Mouse (Mus musculus) lung, postnatal 0 days (tissue): ENCODE results near the gene Spock1. TPM values are rescaled to one million over a fixed set of nuclear protein-coding genes. Genes with fewer than 3 reads are reported as not detected.

Experiments
- ATAC-seq: fragments of 200-750 bp; cut with Nextera tagmentation; 2 replicates; pipeline ENCODE4 v1.8.0; 2017; ENCODE audit warnings: moderate library complexity
- DNase-seq: peaks from one replicate; pipeline ENCODE4 v3.0.0-alpha.2; 2016; ENCODE audit warnings: low spot score
- H3K27ac ChIP-seq: fragments of 300-500 bp; sonication (generic); 2 replicates; pipeline ENCODE4 v1.5.1; 2014; ENCODE audit warnings: antibody characterized with exemption, mild to moderate bottlenecking, low read length, mixed read lengths
- H3K27me3 ChIP-seq: fragments of 300-500 bp; sonication (generic); replicated peaks from 2 replicates; pipeline ENCODE4 v1.6.1; 2014; ENCODE audit warnings: low read length, mixed read lengths; ENCODE audit not compliant: insufficient read depth
- H3K36me3 ChIP-seq: fragments of 300-500 bp; sonication (generic); 2 replicates; pipeline ENCODE4 v1.6.1; 2014; ENCODE audit warnings: low read length, mixed read lengths; ENCODE audit not compliant: insufficient read depth
- H3K4me1 ChIP-seq: fragments of 300-500 bp; sonication (generic); 2 replicates; pipeline ENCODE4 v1.6.1; 2014; ENCODE audit warnings: antibody characterized with exemption, low read depth, low read length, mixed read lengths; ENCODE audit not compliant: insufficient read depth
- H3K4me2 ChIP-seq: fragments of 300-500 bp; sonication (generic); replicated peaks from 2 replicates; pipeline ENCODE4 v1.6.1; 2014; ENCODE audit warnings: low read depth, mild to moderate bottlenecking, low read length, moderate library complexity, mixed read lengths
- H3K4me3 ChIP-seq: fragments of 300-500 bp; sonication (generic); 2 replicates; pipeline ENCODE4 v1.5.1; 2014; ENCODE audit warnings: low read depth, low read length
- H3K9ac ChIP-seq: fragments of 300-500 bp; sonication (generic); replicated peaks from 2 replicates; pipeline ENCODE4 v1.6.1; 2014; ENCODE audit warnings: low read depth, mild to moderate bottlenecking
- H3K9me3 ChIP-seq: fragments of 300-500 bp; sonication (generic); 2 replicates; pipeline ENCODE4 v1.6.1; 2016; ENCODE audit warnings: low read length, mixed read lengths
- CTCF ChIP-seq: IDR thresholded peaks from 2 replicates; pipeline ENCODE4 v1.5.1; 2016; ENCODE audit warnings: antibody characterized with exemption, mild to moderate bottlenecking
- EP300 ChIP-seq: IDR thresholded peaks from 2 replicates; pipeline ENCODE4 v1.6.1; 2016; ENCODE audit warnings: antibody characterized with exemption, mild to moderate bottlenecking, control low read depth
- WGBS: fragments of 180-500 bp; shearing (Covaris S2); extraction: QIAGEN DNeasy Blood & Tissue Kit; methylation state at CpG from one replicate; pipeline ENCODE4 v1.1.7; 2014; 5-methylcytosine and 5-hydroxymethylcytosine counted together
- polyA plus RNA-seq: library from polyadenylated mRNA; unstranded; fragments of >200 nt; fragmentation: Nextera tagmentation; extraction: Ambion mirVana; gene quantifications from 2 replicates; pipeline ENCODE4 v1.2.1, GENCODE M21; 2015

Spock1 gene
- polyA plus RNA-seq, 1 experiment from 2014 or later: 0.45 TPM

- ATAC-seq: no peak
- H3K4me1 ChIP-seq: no peaks in the 10 kb centered on the region
- H3K4me3 ChIP-seq: no peak overlapping the region
- H3K36me3 ChIP-seq: no peaks in the 10 kb centered on the region
- WGBS: 55% methylated on average over 8 of the region's 8 CpGs
- no peak for TF ChIP-seq EP300
- TF ChIP-seq CTCF: no peak
- no peaks in the 10 kb centered on the region for H3K9me3 ChIP-seq
- DNase-seq: no peak
- no peak overlapping the region for H3K27ac ChIP-seq
- H3K9ac ChIP-seq: no peak overlapping the region
- no peak overlapping the region for H3K4me2 ChIP-seq
- no peaks in the 10 kb centered on the region for H3K27me3 ChIP-seq
Measured at GRCm38 (mm10) chr13:57536988-57537547, 371.1 kb downstream of the Spock1 start.

GRCm38 (mm10) chr13:57534325-57534724 is 373.8 kb downstream of the Spock1 start:
- no peak overlapping the region for H3K9ac ChIP-seq
- no peaks in the 10 kb centered on the region for H3K27me3 ChIP-seq
- no peak for TF ChIP-seq EP300
- TF ChIP-seq CTCF: no peak
- DNase-seq: no peak
- ATAC-seq: no peak
- no peak overlapping the region for H3K4me3 ChIP-seq
- no peak overlapping the region for H3K27ac ChIP-seq
- H3K9me3 ChIP-seq: no peaks in the 10 kb centered on the region
- 63% methylated on average over 7 of the region's 7 CpGs for WGBS
- no peak overlapping the region for H3K4me2 ChIP-seq
- no peaks in the 10 kb centered on the region for H3K36me3 ChIP-seq
- no peaks in the 10 kb centered on the region for H3K4me1 ChIP-seq

GRCm38 (mm10) chr13:57525946-57526345 is 382.2 kb downstream of the Spock1 start:
- DNase-seq: no peak
- Histone ChIP-seq H3K27me3 (no peaks in the 10 kb centered on the region), H3K4me3 (no peak overlapping the region), H3K36me3 (no peaks in the 10 kb centered on the region), H3K4me1 (no peaks in the 10 kb centered on the region), H3K4me2 (no peak overlapping the region), H3K9me3 (no peaks in the 10 kb centered on the region), H3K27ac (no peak overlapping the region), H3K9ac (no peak overlapping the region)
- ATAC-seq: no peak
- TF ChIP-seq EP300 (no peak), CTCF (no peak)

GRCm38 (mm10) chr13:57524546-57524945 is 383.6 kb downstream of the Spock1 start:
- H3K4me3 ChIP-seq: no peak overlapping the region
- no peak overlapping the region for H3K27ac ChIP-seq
- H3K36me3 ChIP-seq: no peaks in the 10 kb centered on the region
- no peak for ATAC-seq
- no peaks in the 10 kb centered on the region for H3K4me1 ChIP-seq
- H3K9me3 ChIP-seq: no peaks in the 10 kb centered on the region
- H3K27me3 ChIP-seq: no peaks in the 10 kb centered on the region
- no peak overlapping the region for H3K4me2 ChIP-seq
- H3K9ac ChIP-seq: no peak overlapping the region
- WGBS: 43% methylated on average over 3 of the region's 3 CpGs
- TF ChIP-seq CTCF (no peak), EP300 (no peak)
- DNase-seq: no peak

GRCm38 (mm10) chr13:57523366-57523765 is 384.8 kb downstream of the Spock1 start:
- Histone ChIP-seq H3K4me2 (no peak overlapping the region), H3K27ac (no peak overlapping the region), H3K36me3 (no peaks in the 10 kb centered on the region), H3K27me3 (no peaks in the 10 kb centered on the region), H3K9ac (no peak overlapping the region), H3K4me1 (no peaks in the 10 kb centered on the region), H3K4me3 (no peak overlapping the region), H3K9me3 (no peaks in the 10 kb centered on the region)
- DNase-seq: no peak
- 67% methylated on average over 5 of the region's 5 CpGs for WGBS
- TF ChIP-seq CTCF (no peak), EP300 (no peak)
- no peak for ATAC-seq

GRCm38 (mm10) chr13:57522319-57522718 is 385.8 kb downstream of the Spock1 start:
- no peak for TF ChIP-seq EP300
- TF ChIP-seq CTCF: no peak
- Histone ChIP-seq H3K9me3 (no peaks in the 10 kb centered on the region), H3K9ac (no peak overlapping the region), H3K27ac (no peak overlapping the region), H3K4me3 (no peak overlapping the region), H3K27me3 (no peaks in the 10 kb centered on the region), H3K4me2 (no peak overlapping the region), H3K4me1 (no peaks in the 10 kb centered on the region), H3K36me3 (no peaks in the 10 kb centered on the region)
- WGBS: 64% methylated on average over 4 of the region's 4 CpGs
- ATAC-seq (no peak), DNase-seq (no peak)

- H3K27me3 ChIP-seq: no peaks in the 10 kb centered on the region
- no peaks in the 10 kb centered on the region for H3K9me3 ChIP-seq
- H3K4me3 ChIP-seq: no peak overlapping the region
- H3K4me2 ChIP-seq: no peak overlapping the region
- ATAC-seq (no peak), DNase-seq (peak; percentile 32)
- no peaks in the 10 kb centered on the region for H3K4me1 ChIP-seq
- no peak overlapping the region for H3K9ac ChIP-seq
- no peaks in the 10 kb centered on the region for H3K36me3 ChIP-seq
- TF ChIP-seq EP300: no peak
- TF ChIP-seq CTCF: peak; percentile 66
- H3K27ac ChIP-seq: no peak overlapping the region
- WGBS: 9% methylated on average over 3 of the region's 3 CpGs
Measured at GRCm38 (mm10) chr13:57521152-57521551, 387.0 kb downstream of the Spock1 start.
